Mouse (Mus musculus): ENCODE results near the gene Tmem38b.
"Not testable (repeated sequence)": the region's sequence is repeated elsewhere in the genome, so short reads cannot be mapped to it uniquely, and the experiment has no call there.

Gene Tmem38b

DNA sequence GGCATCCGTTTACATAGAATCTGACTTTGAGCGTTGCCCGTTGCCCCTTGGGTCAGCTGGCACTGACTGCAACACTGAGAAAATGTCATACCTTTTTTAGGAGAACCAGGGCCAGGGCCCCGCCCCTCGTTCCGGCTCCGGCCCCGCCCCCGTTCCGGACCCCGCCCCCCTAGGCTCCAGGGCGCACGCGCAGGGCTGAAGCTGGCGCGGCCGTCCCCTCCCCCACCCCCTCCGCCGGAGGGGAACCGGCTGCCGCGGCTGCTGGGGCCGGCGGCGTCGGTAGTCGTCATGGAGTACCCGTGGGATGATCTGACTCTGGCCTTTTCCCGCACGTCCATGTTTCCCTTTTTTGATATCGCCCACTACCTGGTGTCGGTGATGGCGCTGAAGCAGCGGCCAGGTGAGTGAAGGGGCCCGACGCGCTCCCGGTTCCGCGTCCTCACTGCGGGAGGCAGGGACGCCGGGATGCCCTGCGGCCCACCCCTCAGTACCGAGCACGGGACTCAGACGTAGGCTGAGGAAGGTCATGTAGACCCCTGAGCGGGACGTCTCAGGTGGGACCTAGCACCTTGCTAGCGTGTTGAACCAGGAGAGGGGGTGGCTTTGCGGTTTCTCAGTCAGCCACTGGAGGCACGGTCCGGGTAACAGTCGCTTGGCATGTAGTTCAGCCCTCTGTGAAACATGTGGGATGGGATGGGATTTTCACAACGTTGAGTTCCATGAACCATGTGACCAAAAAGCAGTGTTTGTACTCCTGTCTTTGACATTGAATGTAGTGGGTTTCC is at the start of gene Tmem38b:
Tmem38b (plus strand) TSS at position 225 of the 785 bp plus-strand sequence.
- peak; percentile 73 to 90 for DNase-seq (ENCODE audit: inconsistent age in 2 of 2, low spot score in 1 of 2)

DNA sequence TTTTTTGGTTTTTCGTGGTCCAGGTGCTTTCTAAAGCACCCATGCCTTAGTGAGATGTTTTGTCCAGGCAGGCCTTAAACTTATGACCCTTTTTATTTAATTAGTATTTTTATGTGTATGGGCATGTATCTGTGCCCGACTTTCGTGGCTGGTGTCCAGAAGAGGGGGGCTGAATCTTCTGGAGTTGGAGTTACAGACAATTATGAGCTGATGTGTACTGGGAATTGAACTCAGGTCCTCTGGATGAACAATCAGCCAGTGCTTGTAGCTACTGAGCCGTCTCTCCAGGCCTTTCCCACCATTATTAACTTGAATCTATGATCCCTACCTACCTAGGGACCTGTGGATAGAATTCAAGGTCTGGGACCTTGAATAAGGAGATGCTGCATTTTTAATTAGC is 44.4 kb upstream of the Tmem38b start:
- no peak for DNase-seq (ENCODE audit: inconsistent age in 2 of 2, low spot score in 1 of 2)

DNA sequence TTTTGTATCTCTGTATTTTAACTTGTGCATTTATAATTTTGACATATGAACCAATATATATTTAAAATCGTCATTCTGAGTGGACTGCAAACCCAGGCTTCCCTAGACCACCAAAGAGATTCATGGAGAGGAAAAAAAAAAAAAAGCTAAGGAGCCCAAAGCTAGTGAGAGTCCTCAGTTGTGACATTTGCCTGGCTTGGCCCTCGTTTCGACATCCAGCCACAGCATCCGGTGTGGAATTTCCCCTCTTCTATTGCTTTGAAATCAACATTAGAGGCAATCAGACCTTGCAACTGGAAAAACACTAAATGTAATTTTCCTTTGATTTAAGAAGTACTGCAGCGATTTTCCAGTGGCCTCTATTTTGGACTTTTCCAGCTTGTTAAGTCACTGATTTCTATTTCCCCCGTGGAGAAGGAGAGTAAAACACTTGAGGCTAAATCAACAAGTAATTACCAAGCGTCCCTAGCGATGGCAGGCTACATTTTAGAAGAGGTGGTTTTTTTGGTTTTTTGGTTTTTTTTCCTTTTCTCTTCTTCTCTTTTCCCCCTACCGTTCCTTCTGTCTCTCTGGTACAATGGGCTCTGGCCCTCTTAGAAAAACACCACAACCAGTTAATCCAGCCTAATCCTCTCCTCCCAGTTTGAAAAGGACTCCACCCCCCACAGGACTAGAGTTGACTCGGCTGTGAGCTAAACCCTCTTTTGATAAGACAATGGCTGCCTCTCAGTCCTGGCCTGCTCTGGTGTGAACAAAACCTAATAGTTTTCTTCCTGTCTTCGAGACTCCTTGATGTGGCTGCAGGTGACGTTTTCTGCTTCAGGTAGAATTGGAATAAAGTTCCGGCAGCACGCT is 43.4 kb upstream of the Tmem38b start:
- no peak for DNase-seq (ENCODE audit: inconsistent age in 2 of 2, low spot score in 1 of 2)

DNA sequence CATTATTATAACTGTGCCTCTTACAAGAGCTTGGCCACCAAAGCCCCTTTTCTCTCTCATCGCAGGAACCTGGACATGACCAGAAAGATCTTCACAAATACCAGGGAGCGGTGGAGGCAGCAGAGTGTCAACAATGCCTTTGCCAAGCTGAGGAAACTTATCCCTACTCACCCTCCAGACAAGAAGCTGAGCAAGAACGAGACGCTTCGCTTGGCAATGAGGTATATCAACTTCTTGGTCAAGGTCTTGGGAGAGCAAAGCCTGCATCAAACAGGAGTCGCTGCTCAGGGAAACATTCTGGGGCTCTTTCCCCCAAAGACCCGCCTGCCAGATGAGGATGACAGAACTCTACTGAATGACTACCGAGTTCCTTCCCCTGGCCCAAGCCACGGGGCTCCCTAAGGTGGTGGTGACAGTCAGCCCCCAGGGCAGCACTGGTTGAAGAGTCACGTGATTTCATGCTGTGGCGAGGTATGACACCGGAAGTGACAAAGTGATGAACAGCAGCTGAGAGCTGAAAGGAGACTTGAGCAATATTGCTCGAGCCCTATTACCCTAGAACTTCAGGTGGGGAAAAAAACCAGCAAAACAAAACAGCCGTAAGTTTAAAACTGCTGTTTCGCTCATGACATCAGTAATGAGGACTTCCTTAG is 40.0 kb upstream of the Tmem38b start:
- DNase-seq (ENCODE audit: inconsistent age in 2 of 2, low spot score in 1 of 2): no peak

DNA sequence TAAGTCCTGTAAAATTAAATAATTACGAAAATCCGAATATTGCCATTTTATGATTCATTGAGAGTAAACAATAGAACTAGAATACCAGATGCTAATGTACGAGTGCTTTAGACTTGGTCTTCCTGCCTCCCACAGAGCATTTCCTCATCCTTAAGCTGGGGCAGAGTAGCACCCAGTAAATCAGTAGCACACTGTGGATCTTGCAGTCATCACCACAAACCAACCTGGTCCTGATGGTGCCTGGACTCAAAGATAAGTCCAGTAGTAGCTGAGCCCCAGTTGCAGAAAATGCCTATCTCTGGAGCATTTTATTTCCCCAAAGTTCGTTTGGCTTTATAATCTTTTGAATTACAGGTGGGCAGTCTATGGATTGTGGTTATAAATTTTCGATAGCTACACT is 39.0 kb upstream of the Tmem38b start:
- no peak for DNase-seq (ENCODE audit: inconsistent age in 2 of 2, low spot score in 1 of 2)

DNA sequence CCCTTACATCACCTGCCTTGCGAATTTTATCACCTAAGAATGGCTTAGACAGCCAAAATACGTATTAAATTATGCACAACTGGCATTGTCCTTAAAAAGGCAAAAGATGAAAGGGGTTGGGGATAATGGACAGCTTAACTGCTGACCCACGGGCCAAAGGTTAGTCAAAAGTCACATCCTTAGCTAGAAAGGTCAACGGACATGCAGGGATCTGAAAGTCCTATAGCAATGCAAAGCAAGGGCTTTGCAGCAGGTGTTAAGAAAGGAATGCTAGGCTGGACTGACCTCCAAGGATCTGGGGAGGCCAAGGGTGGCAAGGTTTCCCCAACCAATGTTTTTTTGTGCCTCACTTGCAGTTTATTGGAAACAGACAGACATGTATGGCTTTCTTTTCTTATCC is 36.5 kb upstream of the Tmem38b start:
- no peak for DNase-seq (ENCODE audit: inconsistent age in 2 of 2, low spot score in 1 of 2)

DNA sequence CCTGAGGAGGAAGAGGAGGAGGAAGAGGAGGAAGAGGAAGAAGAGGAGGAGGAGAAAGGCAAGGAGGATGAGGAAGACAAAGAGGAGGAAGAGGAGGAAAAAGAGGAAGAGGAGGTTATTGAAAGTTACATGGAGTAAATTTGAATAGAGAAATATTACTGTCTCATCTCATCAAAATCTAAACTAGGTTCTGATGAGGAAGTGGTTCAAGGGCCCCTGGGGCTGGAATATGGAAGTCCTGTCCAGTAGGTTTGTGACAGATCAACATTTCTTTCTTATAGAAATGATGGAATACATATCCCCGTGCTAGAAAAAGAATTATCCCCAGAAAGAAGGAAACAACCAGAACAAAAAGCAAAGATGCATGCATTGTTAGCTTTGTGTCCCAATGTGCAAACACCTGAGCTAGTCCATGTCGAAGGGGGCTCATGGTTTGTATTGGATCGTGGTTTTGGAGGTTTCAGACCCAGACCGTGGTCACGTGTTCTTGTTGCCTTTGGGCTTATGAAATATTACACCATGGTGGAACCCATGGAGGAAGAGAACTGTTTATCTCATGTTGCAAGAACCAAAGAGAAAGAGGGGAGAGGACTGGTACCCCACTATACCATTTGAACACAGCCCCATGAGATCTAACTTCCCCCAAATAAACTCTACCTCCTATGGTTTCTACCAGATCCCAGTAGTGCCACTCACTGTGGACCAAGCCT is 31.4 kb upstream of the Tmem38b start:
- DNase-seq (ENCODE audit: inconsistent age in 2 of 2, low spot score in 1 of 2): no peak

DNA sequence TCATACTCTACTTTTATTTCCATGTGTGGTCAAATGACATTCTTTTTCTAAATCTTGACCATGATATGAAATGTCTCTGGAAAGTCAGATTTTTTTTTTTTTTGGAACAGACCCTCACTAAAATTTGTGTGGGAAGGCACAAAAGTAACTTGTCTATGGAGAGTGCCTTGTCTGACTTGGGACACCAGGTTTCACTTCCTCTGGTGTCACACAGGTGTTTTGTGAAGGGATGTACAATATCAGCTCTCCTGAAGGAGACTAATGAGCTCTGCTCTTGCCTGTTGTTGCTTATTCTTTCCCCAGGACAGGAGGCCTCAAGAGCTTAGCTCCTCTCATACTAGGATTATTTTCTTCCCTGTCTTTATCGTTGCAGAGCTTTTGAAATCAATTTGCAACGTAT is 30.8 kb upstream of the Tmem38b start:
- no peak for DNase-seq (ENCODE audit: inconsistent age in 2 of 2, low spot score in 1 of 2)

DNA sequence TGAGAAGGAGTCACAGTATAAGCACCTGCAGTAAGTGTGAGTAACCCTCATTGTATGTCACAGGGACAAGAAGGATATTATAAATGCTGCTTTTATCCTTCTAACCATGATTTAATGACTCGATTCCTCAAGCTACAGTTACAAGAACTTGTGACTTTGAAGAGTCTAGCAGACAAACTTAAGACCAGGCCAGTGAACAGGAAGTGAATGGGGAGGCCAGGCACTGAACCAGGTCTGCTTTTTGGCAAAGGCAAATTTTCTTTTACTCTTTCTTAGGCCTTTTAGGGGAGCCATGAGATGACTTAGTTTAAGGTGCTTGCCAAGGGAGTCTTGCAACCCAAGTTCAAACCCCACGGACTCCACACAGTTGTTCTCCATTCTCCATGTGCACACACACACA is 30.1 kb upstream of the Tmem38b start:
- no peak for DNase-seq (ENCODE audit: inconsistent age in 2 of 2, low spot score in 1 of 2)

DNA sequence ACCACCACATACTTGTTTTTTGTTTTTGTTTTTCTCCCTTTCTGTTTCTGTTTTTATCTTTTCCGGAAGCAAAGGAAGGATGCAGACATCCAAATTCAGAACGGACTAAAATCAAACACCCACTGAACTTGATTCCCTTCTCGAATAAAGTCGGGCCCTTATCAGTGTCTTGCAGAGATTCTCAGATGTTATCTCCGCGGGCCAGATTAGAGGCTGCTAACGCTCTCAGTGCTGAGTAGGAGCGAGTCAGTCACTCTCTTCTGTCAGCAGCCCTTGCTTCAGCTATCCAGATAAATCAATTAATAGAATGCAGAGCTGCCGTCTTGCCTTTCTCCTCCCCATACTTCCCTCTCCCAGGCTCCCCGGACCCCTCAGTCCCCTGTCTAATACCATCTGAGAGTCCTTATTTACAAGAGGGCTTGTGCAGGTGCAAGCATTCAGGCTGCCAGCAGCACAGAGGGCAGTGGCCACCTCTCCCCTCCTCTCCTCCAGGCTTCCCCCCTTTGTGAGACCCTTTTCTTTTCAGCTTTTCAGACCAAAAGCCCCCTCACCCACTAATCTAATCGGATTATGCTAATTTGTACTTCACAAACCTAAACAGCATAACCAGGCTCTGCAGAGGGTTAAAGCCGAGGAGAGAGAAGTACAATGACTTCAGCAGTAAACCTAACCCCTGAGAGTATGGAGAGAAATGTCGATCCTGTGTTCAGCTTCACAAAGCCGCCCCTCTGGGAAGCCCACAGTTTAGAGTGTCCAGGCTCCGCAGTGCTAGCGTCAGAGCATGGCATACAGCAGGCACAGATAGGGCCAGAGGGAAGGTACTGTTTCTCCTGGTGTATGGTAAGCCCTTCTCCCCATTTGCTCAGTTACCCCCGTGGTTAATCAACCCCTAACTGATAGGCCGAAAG is 28.7 kb upstream of the Tmem38b start:
- no peak for DNase-seq (ENCODE audit: inconsistent age in 2 of 2, low spot score in 1 of 2)

DNA sequence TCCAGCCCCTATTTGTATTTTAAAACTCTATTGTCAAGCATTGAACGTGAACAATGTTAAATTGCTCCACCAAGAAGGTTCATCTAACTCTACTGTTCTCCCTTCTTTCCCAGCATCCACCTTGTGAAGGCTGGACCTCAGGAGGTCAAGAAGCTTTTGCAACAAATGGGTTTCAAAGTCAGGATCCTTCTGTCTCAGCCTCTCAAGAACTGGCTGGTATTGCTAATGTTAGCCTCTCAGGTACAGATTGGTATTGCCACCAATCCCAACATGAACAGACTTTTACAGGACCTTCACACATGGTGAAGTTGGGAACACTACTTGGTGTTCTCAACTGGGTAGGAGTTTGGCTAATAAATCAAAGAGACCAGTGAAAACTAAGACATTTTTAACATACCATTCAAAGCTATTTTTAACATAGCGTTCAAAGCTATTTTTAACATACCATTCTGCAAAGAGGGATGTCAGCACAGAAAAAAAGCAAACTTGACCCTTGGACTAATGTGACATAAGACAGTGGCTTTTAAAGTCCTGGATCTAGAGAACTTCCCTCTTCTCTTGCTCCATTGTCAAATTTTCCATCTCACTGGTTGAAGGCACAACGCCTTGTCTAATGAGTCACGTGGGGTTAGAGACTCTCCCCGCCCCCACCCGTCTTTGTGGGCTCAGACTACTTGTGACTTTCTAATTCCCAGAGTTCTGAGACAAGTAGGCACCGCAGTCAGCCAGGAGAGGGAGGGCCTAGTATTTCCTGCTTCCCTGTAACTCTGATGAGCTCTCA is 26.8 kb upstream of the Tmem38b start:
- DNase-seq (ENCODE audit: inconsistent age in 2 of 2, low spot score in 1 of 2): no peak

DNA sequence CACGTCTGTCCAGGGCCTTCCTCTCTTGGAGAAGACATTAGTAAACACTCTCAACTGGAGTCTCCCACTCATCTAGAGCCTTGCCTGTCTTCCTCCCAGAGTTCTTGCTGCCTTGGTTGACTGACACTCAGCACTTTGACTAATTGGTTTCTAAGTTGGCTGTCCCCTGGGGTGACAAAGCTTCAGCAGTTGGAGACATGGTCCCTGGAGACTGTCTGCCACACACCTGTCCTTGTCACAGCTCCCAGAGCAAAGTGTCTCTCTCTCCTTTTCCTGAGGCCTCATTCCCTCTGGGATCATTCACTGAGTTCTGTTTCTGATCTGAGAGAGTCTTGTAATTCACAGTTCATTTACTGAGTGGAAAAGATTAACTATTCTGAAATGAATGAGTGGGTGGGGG is 26.1 kb upstream of the Tmem38b start:
- no peak for DNase-seq (ENCODE audit: inconsistent age in 2 of 2, low spot score in 1 of 2)

DNA sequence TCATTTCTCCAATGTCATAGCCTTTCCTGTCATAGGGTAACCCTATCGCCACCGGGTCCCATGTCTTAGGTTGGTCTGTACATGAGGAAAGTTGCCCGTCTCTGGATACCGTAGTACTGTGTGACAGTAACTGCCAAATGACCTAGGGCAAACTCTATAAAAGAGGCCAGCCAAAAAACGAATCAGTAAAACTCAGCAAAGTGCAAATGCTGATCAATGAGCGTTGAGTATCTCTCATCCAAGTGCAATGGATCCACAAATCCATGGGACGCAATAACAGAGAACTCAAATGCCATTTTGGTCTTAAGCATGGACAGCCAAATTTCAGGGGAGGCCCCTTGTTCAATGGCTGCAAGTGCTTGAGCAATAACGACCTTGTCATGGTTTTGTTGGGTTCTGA is 22.2 kb upstream of the Tmem38b start:
- DNase-seq (ENCODE audit: inconsistent age in 2 of 2, low spot score in 1 of 2): not testable (repeated sequence)

DNA sequence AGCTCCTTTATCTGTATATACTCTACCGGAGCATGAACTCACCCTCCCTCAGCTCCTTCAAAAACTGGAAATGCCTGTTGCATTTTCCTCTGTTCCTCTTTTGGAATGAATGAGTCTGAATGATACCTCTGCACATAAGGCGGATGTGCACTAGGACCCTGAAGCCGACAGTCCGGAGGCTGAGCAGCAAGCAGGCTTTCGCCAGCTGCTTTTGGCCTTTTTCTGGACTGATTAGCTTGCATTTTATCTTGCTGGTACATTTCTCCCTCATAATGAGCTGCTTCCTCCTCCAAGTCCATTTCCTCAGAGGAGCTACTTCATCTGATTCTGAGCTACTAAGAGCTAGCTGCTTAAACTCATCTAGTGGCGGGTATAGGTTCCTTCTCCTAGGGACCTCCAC is 19.4 kb upstream of the Tmem38b start:
- not testable (repeated sequence) for DNase-seq (ENCODE audit: inconsistent age in 2 of 2, low spot score in 1 of 2)

DNA sequence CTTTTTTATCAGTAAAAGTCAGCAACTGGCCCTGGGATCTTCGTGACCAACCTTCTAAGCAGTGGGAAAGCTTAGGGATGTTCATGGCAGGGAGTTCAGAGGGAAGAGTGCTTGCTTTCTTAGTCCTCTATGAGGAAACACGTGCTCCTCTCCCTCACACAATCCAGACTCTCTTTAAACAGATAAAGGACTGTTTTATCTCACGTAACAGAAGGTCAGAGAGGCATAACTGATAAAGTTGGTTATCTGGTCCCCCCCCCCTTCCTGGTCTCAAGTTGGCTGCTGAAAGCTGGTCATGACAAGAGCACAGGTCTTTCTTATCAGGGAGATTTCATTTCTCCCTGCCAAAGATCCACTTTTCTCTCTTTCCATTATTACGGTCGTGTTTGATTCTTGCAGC is 7.5 kb upstream of the Tmem38b start:
- DNase-seq (ENCODE audit: inconsistent age in 2 of 2, low spot score in 1 of 2): no peak

DNA sequence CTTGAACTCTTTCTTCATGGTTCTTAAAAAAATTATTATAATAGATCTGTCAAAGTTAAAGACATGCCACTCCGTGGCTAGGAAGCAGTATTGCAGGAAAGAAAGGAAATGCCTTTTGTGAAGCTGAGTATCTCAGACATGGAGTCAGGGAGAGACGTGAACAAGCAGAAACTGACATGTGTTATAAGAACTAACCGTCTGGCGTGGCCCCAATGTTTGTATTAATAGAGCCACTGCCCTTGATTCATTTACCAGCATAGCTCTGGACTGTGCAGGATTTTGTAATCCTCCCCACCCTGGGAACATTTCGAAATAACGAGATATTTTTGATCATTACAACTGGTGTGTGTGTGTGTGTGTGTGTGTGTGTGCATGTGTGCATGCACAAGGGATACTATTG is 2.1 kb upstream of the Tmem38b start:
- DNase-seq (ENCODE audit: inconsistent age in 2 of 2, low spot score in 1 of 2): peak; percentile 38 to 88

DNA sequence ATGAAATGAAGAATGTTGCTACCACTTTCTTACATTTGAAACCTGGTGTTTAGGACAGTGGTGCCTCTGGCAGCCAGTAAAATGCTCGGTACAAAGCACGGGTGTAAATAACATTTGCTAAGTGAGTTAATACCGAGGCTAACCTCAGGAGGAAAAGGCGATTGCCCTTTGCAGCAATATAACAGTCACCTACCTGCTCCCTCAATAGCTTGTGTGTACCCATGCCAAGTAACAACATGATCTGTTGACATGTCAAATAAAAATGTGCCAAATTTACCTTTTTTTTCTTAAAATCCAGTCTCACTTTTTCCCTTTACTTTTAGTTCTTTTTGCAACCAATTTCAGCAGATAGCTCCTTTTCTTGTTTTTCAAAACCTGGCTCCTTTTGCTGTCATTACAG is 1.0 kb upstream of the Tmem38b start:
- no peak for DNase-seq (ENCODE audit: inconsistent age in 2 of 2, low spot score in 1 of 2)

DNA sequence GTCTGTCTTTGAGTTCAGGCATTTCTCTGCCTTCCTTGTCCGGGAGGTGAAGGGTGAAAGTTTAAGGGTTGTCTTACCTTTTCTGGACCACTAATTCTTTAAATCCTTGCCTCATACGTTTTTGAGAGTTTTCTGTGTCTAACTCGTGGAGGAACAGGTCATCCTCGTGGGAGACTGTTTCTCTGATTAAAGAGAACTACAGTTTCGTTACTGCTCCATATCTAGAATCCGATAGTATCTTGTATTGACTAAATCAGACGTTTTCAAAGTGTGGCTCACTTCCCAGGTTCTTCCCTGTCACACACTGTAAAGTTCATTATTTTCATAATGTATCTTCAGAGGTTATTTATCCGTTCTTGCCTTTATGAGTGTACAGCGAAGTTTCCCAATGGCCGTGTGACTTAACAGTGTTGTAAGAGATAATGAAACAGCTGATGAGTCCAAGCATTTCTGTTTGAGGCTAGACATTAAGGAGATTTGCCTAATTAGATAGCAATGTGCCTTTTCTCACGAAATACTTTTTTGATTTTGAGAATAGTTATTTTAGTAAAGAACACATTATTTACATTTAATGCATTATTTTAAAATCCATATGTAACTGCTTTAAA is 900 bp downstream of the Tmem38b start:
- peak in 1 of 2 experiments; percentile 76 for DNase-seq (ENCODE audit: inconsistent age in 2 of 2, low spot score in 1 of 2)

DNA sequence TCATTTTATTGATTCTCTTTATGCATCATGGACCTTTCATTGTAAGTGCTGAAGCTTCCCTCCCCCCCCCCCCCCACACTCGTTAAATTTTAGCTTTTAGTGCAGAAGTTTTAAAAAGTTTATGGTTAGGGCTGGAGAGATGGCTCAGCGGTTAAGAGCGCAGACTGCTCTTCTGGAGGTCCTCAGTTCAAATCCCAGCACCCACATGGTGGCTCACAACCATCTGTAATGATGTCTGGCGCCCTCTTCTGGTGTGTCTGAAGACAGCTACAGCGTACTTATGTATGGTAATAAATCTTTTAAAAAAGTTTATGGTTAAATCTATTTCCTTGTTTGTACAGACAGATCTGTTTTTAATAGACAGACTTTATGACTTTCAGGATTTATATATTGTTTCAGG is 2.0 kb downstream of the Tmem38b start:
- no peak for DNase-seq (ENCODE audit: inconsistent age in 2 of 2, low spot score in 1 of 2)

Data from adrenal gland, adult (tissue).